Mouse (Mus musculus): ENCODE data around the gene Tmem179b.

- TF ChIP-seq CTCF (IDR thresholded peaks at IDR 0.05; ENCODE audit: extremely low read depth, insufficient read length, insufficient replicate concordance, low read depth, low read length) (no peak), POLR2A (IDR thresholded peaks at IDR 0.05; ENCODE audit: low read depth, low read length) (no peak)
Measured at GRCm38 (mm10) chr19:8765562-8765961, 8.7 kb downstream of the Tmem179b start.
